Mouse (Mus musculus): ENCODE results near the gene Auts2. TPM values are rescaled to one million over a fixed set of nuclear protein-coding genes. Genes with fewer than 3 reads are reported as not detected.
A peak's percentile ranks its signal among the peaks of the same experiment; 100 is the strongest.

Gene Auts2
- polyA plus RNA-seq, 1 experiment, result not detected

- no peak for TF ChIP-seq GATA1 (IDR thresholded peaks at IDR 0.05; ENCODE audit: low read length)
These were observed 244.1 kb downstream of the Auts2 start for GRCm38 (mm10) chr5:132298996-132299395.

- peak; percentile 91 for TF ChIP-seq GATA1 (IDR thresholded peaks at IDR 0.05; ENCODE audit: low read length)
These were observed 245.8 kb downstream of the Auts2 start for GRCm38 (mm10) chr5:132297309-132297708.

GRCm38 (mm10) chr5:132294469-132294868 is 248.7 kb downstream of the Auts2 start:
- TF ChIP-seq GATA1 (IDR thresholded peaks at IDR 0.05; ENCODE audit: low read length), result no peak

- TF ChIP-seq GATA1 (IDR thresholded peaks at IDR 0.05; ENCODE audit: low read length), result no peak
These were observed 250.2 kb downstream of the Auts2 start for GRCm38 (mm10) chr5:132292932-132293331.

- TF ChIP-seq GATA1 (IDR thresholded peaks at IDR 0.05; ENCODE audit: low read length), result no peak
These were observed 252.3 kb downstream of the Auts2 start for GRCm38 (mm10) chr5:132290606-132291535.

GRCm38 (mm10) chr5:132283741-132284140 is 259.4 kb downstream of the Auts2 start:
- no peak for TF ChIP-seq GATA1 (IDR thresholded peaks at IDR 0.05; ENCODE audit: low read length)

- no peak for TF ChIP-seq GATA1 (IDR thresholded peaks at IDR 0.05; ENCODE audit: low read length)
These were observed 268.8 kb downstream of the Auts2 start for GRCm38 (mm10) chr5:132274098-132274898.

GRCm38 (mm10) chr5:132272132-132272531 is 271.0 kb downstream of the Auts2 start:
- TF ChIP-seq GATA1 (IDR thresholded peaks at IDR 0.05; ENCODE audit: low read length), result no peak

GRCm38 (mm10) chr5:132270896-132271295 is 272.2 kb downstream of the Auts2 start:
- TF ChIP-seq GATA1 (IDR thresholded peaks at IDR 0.05; ENCODE audit: low read length), result no peak

GRCm38 (mm10) chr5:132270074-132270473 is 273.1 kb downstream of the Auts2 start:
- peak; percentile 73 for TF ChIP-seq GATA1 (IDR thresholded peaks at IDR 0.05; ENCODE audit: low read length)

- no peak for TF ChIP-seq GATA1 (IDR thresholded peaks at IDR 0.05; ENCODE audit: low read length)
These were observed 274.7 kb downstream of the Auts2 start for GRCm38 (mm10) chr5:132268351-132268967.

GRCm38 (mm10) chr5:132265015-132265414 is 278.1 kb downstream of the Auts2 start:
- no peak for TF ChIP-seq GATA1 (IDR thresholded peaks at IDR 0.05; ENCODE audit: low read length)

GRCm38 (mm10) chr5:132261750-132262149 is 281.4 kb downstream of the Auts2 start:
- TF ChIP-seq GATA1 (IDR thresholded peaks at IDR 0.05; ENCODE audit: low read length), result no peak

- TF ChIP-seq GATA1 (IDR thresholded peaks at IDR 0.05; ENCODE audit: low read length), result no peak
These were observed 284.3 kb downstream of the Auts2 start for GRCm38 (mm10) chr5:132258882-132259281.

- TF ChIP-seq GATA1 (IDR thresholded peaks at IDR 0.05; ENCODE audit: low read length), result no peak
These were observed 287.6 kb downstream of the Auts2 start for GRCm38 (mm10) chr5:132255579-132255978.

- no peak for TF ChIP-seq GATA1 (IDR thresholded peaks at IDR 0.05; ENCODE audit: low read length)
These were observed 293.6 kb downstream of the Auts2 start for GRCm38 (mm10) chr5:132249523-132249922.
